Mouse (Mus musculus) liver, adult 2 months (tissue): ENCODE measurements around the gene Apoe.

Experiments used
- CTCF ChIP-seq: fragments of 200-500 bp; IDR thresholded peaks from 2 replicates; pipeline ENCODE4 v1.5.1; 2011; ENCODE audit warnings: low read depth, low read length, control low read depth
- POLR2A ChIP-seq: fragments of 200-500 bp; IDR thresholded peaks from 2 replicates; pipeline ENCODE4 v1.6.1; 2011; ENCODE audit warnings: low read length, control low read depth; ENCODE audit not compliant: insufficient read depth; ENCODE audit errors: extremely low read depth

DNA sequence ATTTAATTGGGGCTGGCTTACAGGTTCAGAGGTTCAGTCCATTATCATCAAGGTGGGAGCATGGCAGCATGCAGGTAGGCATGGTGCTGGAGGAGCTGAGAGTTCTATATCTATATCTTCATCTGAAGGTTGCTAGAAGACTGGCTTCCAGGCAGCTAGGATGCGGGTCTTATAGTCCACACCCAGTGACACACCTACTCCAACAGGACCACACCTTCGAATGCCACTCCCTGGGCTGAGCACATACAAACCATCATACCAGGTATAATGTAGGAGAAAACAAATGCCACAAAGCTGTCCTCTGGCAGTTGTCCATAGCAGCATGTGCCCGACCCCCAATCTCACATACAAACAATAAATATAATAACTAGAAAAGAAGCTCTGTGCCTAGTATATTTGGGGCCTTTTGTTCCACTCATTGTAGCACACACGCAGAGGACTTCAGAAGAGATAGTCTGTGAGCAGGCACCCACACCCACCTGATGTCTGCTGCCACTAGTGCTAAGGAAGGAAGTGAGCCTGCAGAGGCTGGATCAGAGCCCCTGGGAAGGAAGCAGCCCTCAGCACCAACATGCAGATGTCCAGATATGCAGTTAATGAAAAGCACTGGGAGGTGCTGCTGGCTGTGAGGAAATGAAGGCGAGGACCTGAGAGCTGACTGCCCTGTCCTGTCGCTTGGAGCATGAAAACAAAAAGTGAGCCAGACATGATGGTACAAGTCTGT, 47.8 kb downstream of the Apoe start:
- TF ChIP-seq CTCF (no peak), POLR2A (no peak)
